22 mouse cellular contexts compared by ENCODE assay signal in genomic region chr8:115296760-115297159, GRCm38 (mm10).
A peak's percentile ranks its signal among the peaks of the same experiment; 100 is the strongest.
DNase-seq lines count a peak whose midpoint lies in the region; ATAC-seq lines count a peak whose summit lies in the region.
"Had no signal": no experiment of that assay in that cellular context is flagged by ENCODE, and none has a peak within 500 bp of the region (broad histone marks: within the 10 kb centered on the region; RNA-seq: fewer than 3 reads in every experiment).

No protein-coding gene starts in this region.

- H3K27ac ChIP-seq in heart, embryonic 12.5 days (ENCODE audit: poor library complexity, severe bottlenecking) = no peak overlapping the region
- no peak overlapping the region for H3K27ac ChIP-seq in midbrain, embryonic 11.5 days (ENCODE audit: low read depth, low read length)
- no peak overlapping the region for H3K27ac ChIP-seq in midbrain, embryonic 13.5 days
- H3K27ac ChIP-seq: embryonic facial prominence, embryonic 13.5 days; embryonic facial prominence, embryonic 15.5 days; forebrain, embryonic 10.5 days; forebrain, embryonic 13.5 days; forebrain, embryonic 15.5 days had no signal

- no peaks in the 10 kb centered on the region for H3K36me3 ChIP-seq in heart, embryonic 12.5 days
- no peaks in the 10 kb centered on the region for H3K36me3 ChIP-seq in midbrain, embryonic 11.5 days (ENCODE audit: control insufficient read depth, insufficient read depth, low read length)
- no peaks in the 10 kb centered on the region for H3K36me3 ChIP-seq in midbrain, embryonic 13.5 days
- H3K36me3 ChIP-seq: embryonic facial prominence, embryonic 13.5 days; embryonic facial prominence, embryonic 15.5 days; forebrain, embryonic 10.5 days; forebrain, embryonic 15.5 days had no signal

- H3K9me3 ChIP-seq in heart, embryonic 12.5 days (replicated peaks) = no peaks in the 10 kb centered on the region; the same call in 1 of the 2 replicates
- no peaks in the 10 kb centered on the region; the same call in 1 of the 2 replicates for H3K9me3 ChIP-seq in midbrain, embryonic 11.5 days (ENCODE audit: control insufficient read depth, low read length)
- peaks cover 3% of the 10 kb centered on the region; the same call in 1 of the 2 replicates for H3K9me3 ChIP-seq in midbrain, embryonic 13.5 days
- H3K9me3 ChIP-seq: embryonic facial prominence, embryonic 15.5 days; forebrain, embryonic 10.5 days; forebrain, embryonic 13.5 days; forebrain, embryonic 15.5 days had no signal

- no peak for ATAC-seq in heart, embryonic 12.5 days (ENCODE audit: insufficient number of reproducible peaks, low FRiP score)
- no peak for ATAC-seq in midbrain, embryonic 11.5 days (ENCODE audit: low FRiP score)
- ATAC-seq in midbrain, embryonic 13.5 days = no peak
- ATAC-seq: activated CD4-positive, CD25-positive, alpha-beta regulatory T cell, adult 4 months; forebrain, embryonic 13.5 days; forebrain, embryonic 15.5 days had no signal

- no peaks in the 10 kb centered on the region for H3K27me3 ChIP-seq in heart, embryonic 12.5 days (replicated peaks)
- H3K27me3 ChIP-seq in midbrain, embryonic 11.5 days (ENCODE audit: control insufficient read depth, insufficient read depth, low read length) = no peaks in the 10 kb centered on the region
- no peaks in the 10 kb centered on the region for H3K27me3 ChIP-seq in midbrain, embryonic 13.5 days
- H3K27me3 ChIP-seq: embryonic facial prominence, embryonic 13.5 days; embryonic facial prominence, embryonic 15.5 days; forebrain, embryonic 13.5 days; forebrain, embryonic 15.5 days had no signal

- no peak overlapping the region for H3K4me3 ChIP-seq in heart, embryonic 12.5 days
- no peak overlapping the region for H3K4me3 ChIP-seq in midbrain, embryonic 11.5 days (ENCODE audit: low read depth, low read length)
- no peak overlapping the region for H3K4me3 ChIP-seq in midbrain, embryonic 13.5 days (replicated peaks)
- H3K4me3 ChIP-seq: embryonic facial prominence, embryonic 13.5 days; embryonic facial prominence, embryonic 15.5 days; erythroblast, embryonic 14.5 days; forebrain, embryonic 10.5 days; forebrain, embryonic 13.5 days; forebrain, embryonic 15.5 days had no signal

- no peak overlapping the region for H3K4me2 ChIP-seq in heart, embryonic 12.5 days
- no peak overlapping the region for H3K4me2 ChIP-seq in midbrain, embryonic 11.5 days
- no peak overlapping the region for H3K4me2 ChIP-seq in midbrain, embryonic 13.5 days (replicated peaks)
- H3K4me2 ChIP-seq: embryonic facial prominence, embryonic 13.5 days; embryonic facial prominence, embryonic 15.5 days; forebrain, embryonic 13.5 days; forebrain, embryonic 15.5 days had no signal

- peak; percentile 63 for DNase-seq in heart, adult 11 months
- DNase-seq in midbrain, embryonic 11.5 days (ENCODE audit: low spot score, missing footprints) = peak; percentile 70
- peak; percentile 28 for DNase-seq in retina, postnatal 1 day
- no peak for DNase-seq in retina, embryonic 14.5 days (ENCODE audit: low spot score)
- no peak for DNase-seq in embryo, embryonic 9.5 days (ENCODE audit: extremely low spot score)
- DNase-seq: adrenal gland, adult 8-10 months; adrenal gland, postnatal 14 days; adrenal gland, postnatal 36 days; cerebellum, adult 11-12 months; cerebellum, adult 2 months; cerebellum, adult 9-10 months; cerebellum, postnatal 10 days; cerebellum, postnatal 25 days had no signal

- WGBS in heart, embryonic 12.5 days = 70% methylated on average over 9 of the region's 9 CpGs
- 72% methylated on average over 9 of the region's 9 CpGs for WGBS in midbrain, embryonic 11.5 days
- WGBS in midbrain, embryonic 13.5 days = 45% methylated on average over 9 of the region's 9 CpGs

- H3K4me1 ChIP-seq in heart, embryonic 12.5 days (replicated peaks) = no peaks in the 10 kb centered on the region
- H3K4me1 ChIP-seq in midbrain, embryonic 11.5 days (ENCODE audit: control insufficient read depth, insufficient read depth, low read length) = no peaks in the 10 kb centered on the region
- H3K4me1 ChIP-seq in midbrain, embryonic 13.5 days (replicated peaks) = 0 out of 2 replicates have a peak, but pooled peaks cover 3% of the 10 kb centered on the region
- H3K4me1 ChIP-seq: embryonic facial prominence, embryonic 13.5 days; embryonic facial prominence, embryonic 15.5 days; forebrain, embryonic 13.5 days; forebrain, embryonic 15.5 days had no signal

- no peak overlapping the region for H3K9ac ChIP-seq in heart, embryonic 12.5 days
- H3K9ac ChIP-seq in midbrain, embryonic 11.5 days (ENCODE audit: low read length) = no peak overlapping the region
- no peak overlapping the region for H3K9ac ChIP-seq in midbrain, embryonic 13.5 days (replicated peaks)
- H3K9ac ChIP-seq: embryonic facial prominence, embryonic 13.5 days; embryonic facial prominence, embryonic 15.5 days; forebrain, embryonic 13.5 days; forebrain, embryonic 15.5 days had no signal

Comparison
In these comparisons a context has a peak if more than half of its experiments do, and no peak if none do; other contexts are left out.
1. DNase-seq: peak in heart, adult 11 months (single experiment), midbrain, embryonic 11.5 days (single experiment) and retina, postnatal 1 day (single experiment); none in retina, embryonic 14.5 days (single experiment) and embryo, embryonic 9.5 days (single experiment).